Mouse (Mus musculus) stomach, postnatal 0 days (tissue): Measurements from ENCODE around the gene Aamdc.

Experiments
- CTCF ChIP-seq: IDR thresholded peaks from 2 replicates; pipeline ENCODE4 v1.5.1; 2016; ENCODE audit warnings: antibody characterized with exemption, low read depth, mild to moderate bottlenecking, moderate library complexity
- EP300 ChIP-seq: optimal IDR thresholded peaks from 2 replicates; pipeline ENCODE3; 2016; ENCODE audit warnings: antibody characterized with exemption

DNA sequence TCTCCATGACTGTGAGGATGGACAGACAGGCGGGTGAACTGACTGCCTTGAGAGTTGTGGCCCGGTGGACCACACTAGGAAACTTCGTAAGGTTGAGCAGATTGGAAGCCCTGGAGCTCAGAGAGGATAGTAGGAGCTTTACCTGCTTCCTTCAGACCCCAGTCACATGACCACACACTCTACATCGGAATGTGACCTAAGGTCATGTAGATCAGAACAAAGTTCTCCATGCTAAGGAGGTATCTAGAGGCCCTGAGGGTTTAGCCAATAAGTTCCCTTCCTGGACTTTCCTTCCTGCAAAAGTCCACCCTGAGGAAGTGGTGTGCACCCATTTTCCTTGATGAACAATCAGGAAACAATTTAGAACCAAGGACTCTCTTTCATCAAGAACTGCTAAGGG lies 13.1 kb upstream of the Aamdc start:
- no peak for TF ChIP-seq CTCF
- no peak for TF ChIP-seq EP300
